Mouse (Mus musculus) layer of hippocampus, adult 6 months (tissue): ENCODE data around the gene Serpinb6b. TPM values are rescaled to one million over a fixed set of nuclear protein-coding genes. Genes with fewer than 3 reads are reported as not detected.

Experiments used
- long read RNA-seq, 2 experiments: library from polyadenylated mRNA; unstranded; transcript quantifications; one replicate each; pipeline ENCODE4 v2.0.0; 2019 to 2020
- polyA plus RNA-seq: library from polyadenylated mRNA; unstranded; fragments of <200 nt; fragmentation: Nextera tagmentation; gene quantifications from 2 replicates; pipeline ENCODE4 v1.2.3, GENCODE M21; 2021

Serpinb6b gene
- polyA plus RNA-seq = 1.6 and 1.9 TPM in 2 replicates
- long read RNA-seq, experiment 1, partial matches to known transcripts = 0 of 1 reads
- long read RNA-seq, experiment 1, other reads (novel, unspliced or antisense) = 0 of 1 reads
- long read RNA-seq, experiment 2, transcript Serpinb6b-202 (7 exons, 2,193 nt) = major isoform, 5 of 5 reads
- long read RNA-seq, experiment 2, partial matches to known transcripts = 0 of 5 reads
- long read RNA-seq, experiment 2, other reads (novel, unspliced or antisense) = 0 of 5 reads

GRCm38 (mm10) chr13:32964989-32965811 lies at the start of gene Serpinb6b:
Gene Serpinb6b, plus strand, starts transcription at chr13:32965209.

GRCm38 (mm10) chr13:33002950-33003349 lies 37.9 kb downstream of the Serpinb6b start, which contains the start of gene Serpinb9:
Gene Serpinb9, plus strand, starts transcription at chr13:33003250.

GRCm38 (mm10) chr13:33027244-33027643 lies 62.2 kb downstream of the Serpinb6b start, which contains the start of gene Serpinb9b:
Gene Serpinb9b, plus strand, starts transcription at chr13:33027416.

Other genes with a start within 250 kb of the Serpinb6b start
- gene Mylk4, start 181.3 kb upstream of the Serpinb6b start, polyA plus RNA-seq = 0.08 TPM in 1 of 2 replicates, not detected in the other
- gene Wrnip1, start 163.2 kb upstream of the Serpinb6b start, polyA plus RNA-seq = 33.9 and 43.8 TPM in 2 replicates
- gene D930007J09Rik, start 162.4 kb upstream of the Serpinb6b start, polyA plus RNA-seq = not detected in 2 replicates
- 17.5 and 22.5 TPM in 2 replicates for gene Serpinb1a, start 114.0 kb upstream of the Serpinb6b start, polyA plus RNA-seq
- gene Serpinb1c, start 67.0 kb upstream of the Serpinb6b start, polyA plus RNA-seq = not detected in 2 replicates
- 4.0 and 5.5 TPM in 2 replicates for gene Serpinb9, start 38.0 kb downstream of the Serpinb6b start, polyA plus RNA-seq
- not detected in 2 replicates for gene Serpinb9b, start 62.2 kb downstream of the Serpinb6b start, polyA plus RNA-seq
- 1.5 and 7.3 TPM in 2 replicates for gene Serpinb1b, start 113.4 kb downstream of the Serpinb6b start, polyA plus RNA-seq
- not detected in 2 replicates for gene Serpinb9c, start 194.5 kb downstream of the Serpinb6b start, polyA plus RNA-seq
- not detected in 2 replicates for gene Serpinb9d, start 227.8 kb downstream of the Serpinb6b start, polyA plus RNA-seq